9 mouse cellular contexts compared by ENCODE assay signal in the genomic region with DNA sequence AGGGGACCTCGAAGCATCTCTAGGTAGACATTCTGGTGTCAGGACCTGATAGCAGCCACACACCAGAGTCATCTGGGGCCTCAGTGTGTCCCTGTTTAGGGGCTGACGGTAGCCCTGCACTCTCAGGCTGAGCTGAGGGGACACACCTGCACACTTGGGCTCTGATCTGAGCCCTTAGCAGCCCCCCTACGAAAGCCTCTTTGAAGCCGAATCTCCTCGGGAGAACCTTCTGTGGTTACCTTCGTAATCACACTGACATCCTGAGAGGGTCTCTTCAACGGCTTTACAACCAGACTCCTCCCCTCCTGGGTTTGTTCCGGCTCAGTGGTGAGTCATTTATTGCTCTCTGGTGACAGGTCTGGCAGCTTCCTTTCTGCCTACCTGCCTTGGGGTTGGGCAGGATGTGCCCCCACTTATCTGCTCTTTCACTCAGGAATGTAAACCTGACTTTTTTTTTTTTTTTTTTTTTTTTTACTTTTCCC. TPM values are rescaled to one million over a fixed set of nuclear protein-coding genes. Genes with fewer than 3 reads are reported as not detected.
A peak's percentile ranks its signal among the peaks of the same experiment; 100 is the strongest.
DNase-seq lines count a peak whose midpoint lies in the region; ATAC-seq lines count a peak whose summit lies in the region.
"Had no signal": no experiment of that assay in that cellular context is flagged by ENCODE, and none has a peak within 500 bp of the region (broad histone marks: within the 10 kb centered on the region; RNA-seq: fewer than 3 reads in every experiment).

No protein-coding gene starts in this region.

- H3K9me3 ChIP-seq in embryonic facial prominence, embryonic 14.5 days (ENCODE audit: control insufficient read depth, low read length): no peaks in the 10 kb centered on the region
- no peaks in the 10 kb centered on the region for H3K9me3 ChIP-seq in forebrain, embryonic 12.5 days
- H3K9me3 ChIP-seq in hindbrain, embryonic 16.5 days (ENCODE audit: control insufficient read depth, low read length): no peaks in the 10 kb centered on the region
- H3K9me3 ChIP-seq: forebrain, embryonic 13.5 days had no signal

- ATAC-seq in embryonic facial prominence, embryonic 14.5 days (ENCODE audit: low read depth): peak; percentile 87
- ATAC-seq in forebrain, embryonic 12.5 days (ENCODE audit: low FRiP score): no peak
- ATAC-seq in hindbrain, embryonic 16.5 days: no peak
- ATAC-seq: forebrain, embryonic 13.5 days had no signal

- no peaks in the 10 kb centered on the region for H3K36me3 ChIP-seq in embryonic facial prominence, embryonic 14.5 days (ENCODE audit: control insufficient read depth, insufficient read depth, low read length)
- no peaks in the 10 kb centered on the region for H3K36me3 ChIP-seq in forebrain, embryonic 12.5 days (replicated peaks)
- H3K36me3 ChIP-seq in hindbrain, embryonic 16.5 days (ENCODE audit: control insufficient read depth, insufficient read depth, low read length): no peaks in the 10 kb centered on the region

- no peak overlapping the region for H3K27ac ChIP-seq in embryonic facial prominence, embryonic 14.5 days (replicated peaks; ENCODE audit: low read depth, low read length)
- no peak overlapping the region for H3K27ac ChIP-seq in forebrain, embryonic 12.5 days
- H3K27ac ChIP-seq in hindbrain, embryonic 16.5 days (ENCODE audit: low read depth, low read length): no peak overlapping the region
- H3K27ac ChIP-seq: forebrain, embryonic 13.5 days had no signal

- no peak overlapping the region for H3K4me2 ChIP-seq in embryonic facial prominence, embryonic 14.5 days (ENCODE audit: low read depth, low read length)
- no peak overlapping the region for H3K4me2 ChIP-seq in forebrain, embryonic 12.5 days
- no peak overlapping the region for H3K4me2 ChIP-seq in hindbrain, embryonic 16.5 days (ENCODE audit: low read length)
- H3K4me2 ChIP-seq: forebrain, embryonic 13.5 days had no signal

- H3K4me3 ChIP-seq in embryonic facial prominence, embryonic 14.5 days (ENCODE audit: low read depth, low read length): no peak overlapping the region
- H3K4me3 ChIP-seq in forebrain, embryonic 12.5 days (replicated peaks): no peak overlapping the region
- no peak overlapping the region for H3K4me3 ChIP-seq in hindbrain, embryonic 16.5 days (ENCODE audit: low read length)
- H3K4me3 ChIP-seq: forebrain, embryonic 13.5 days had no signal

- peak; percentile 2 to 6 for DNase-seq in spleen, postnatal 36 days (ENCODE audit: low spot score in 2 of 2)
- no peak for DNase-seq in spleen, postnatal 4 days (ENCODE audit: low spot score in 2 of 2)
- DNase-seq in embryonic facial prominence, embryonic 14.5 days (ENCODE audit: low spot score): peak; percentile 84
- DNase-seq in lung, postnatal 25 days (ENCODE audit: low spot score): peak; percentile 47
- no peak for DNase-seq in layer of hippocampus, postnatal 25 days (ENCODE audit: extremely low spot score in 1 of 2, low spot score in 1 of 2)
- DNase-seq in cerebellum, adult 11-12 months: no peak

- no peak overlapping the region for H3K9ac ChIP-seq in embryonic facial prominence, embryonic 14.5 days (ENCODE audit: low read depth, low read length)
- H3K9ac ChIP-seq in forebrain, embryonic 12.5 days: no peak overlapping the region
- H3K9ac ChIP-seq in hindbrain, embryonic 16.5 days (ENCODE audit: low read depth, low read length): no peak overlapping the region
- H3K9ac ChIP-seq: forebrain, embryonic 13.5 days had no signal

- H3K27me3 ChIP-seq in embryonic facial prominence, embryonic 14.5 days (replicated peaks; ENCODE audit: control insufficient read depth, insufficient read depth, low read length): no peaks in the 10 kb centered on the region
- H3K27me3 ChIP-seq in forebrain, embryonic 12.5 days: no peaks in the 10 kb centered on the region
- no peaks in the 10 kb centered on the region for H3K27me3 ChIP-seq in hindbrain, embryonic 16.5 days (replicated peaks; ENCODE audit: control insufficient read depth, insufficient read depth, low read length)
- H3K27me3 ChIP-seq: forebrain, embryonic 13.5 days had no signal

- no peaks in the 10 kb centered on the region for H3K4me1 ChIP-seq in embryonic facial prominence, embryonic 14.5 days (ENCODE audit: control insufficient read depth, insufficient read depth, low read length)
- no peaks in the 10 kb centered on the region for H3K4me1 ChIP-seq in forebrain, embryonic 12.5 days
- no peaks in the 10 kb centered on the region for H3K4me1 ChIP-seq in hindbrain, embryonic 16.5 days (ENCODE audit: control insufficient read depth, insufficient read depth, low read depth, low read length)
- H3K4me1 ChIP-seq: forebrain, embryonic 13.5 days had no signal

- 36% methylated on average over 8 of the region's 8 CpGs for WGBS in embryonic facial prominence, embryonic 14.5 days
- WGBS in forebrain, embryonic 12.5 days: 47% methylated on average over 8 of the region's 8 CpGs
- 41% methylated on average over 8 of the region's 8 CpGs for WGBS in hindbrain, embryonic 16.5 days

RNA-seq across cellular contexts. Expression of a gene that starts 45.5 kb away (rescaled TPM):
- polyA plus RNA-seq in embryonic facial prominence, embryonic 14.5 days (2014; fragmentation: Nextera tagmentation; extraction: Ambion mirVana): 10.7 and 12.4 TPM in 2 replicates
- 1 to 10 TPM in 1 of 2 experiments, under 1 TPM in 1; 0.96 to 2.3 TPM for total RNA-seq in layer of hippocampus, postnatal 25 days (2021)
- polyA plus RNA-seq in forebrain, embryonic 12.5 days (2016; fragmentation: Nextera tagmentation; extraction: Ambion mirVana): 0.47 and 0.94 TPM in 2 replicates
- 2.5 and 2.6 TPM in 2 replicates for polyA plus RNA-seq in hindbrain, embryonic 16.5 days (2015; fragmentation: Nextera tagmentation; extraction: Ambion mirVana)

Comparison
In these comparisons a context has a peak if more than half of its experiments do, and no peak if none do; other contexts are left out.
1. DNase-seq: peak in spleen, postnatal 36 days (2 of 2), embryonic facial prominence, embryonic 14.5 days (single experiment) and lung, postnatal 25 days (single experiment); none in spleen, postnatal 4 days (0 of 2), layer of hippocampus, postnatal 25 days (0 of 2) and cerebellum, adult 11-12 months (single experiment).